Mouse (Mus musculus) common myeloid progenitor, adult 5-6 weeks (primary cell): Measurements from ENCODE around the gene Gjd2. TPM values are rescaled to one million over a fixed set of nuclear protein-coding genes. Genes with fewer than 3 reads are reported as not detected.

Experiments
- ATAC-seq: replicated peaks from 2 replicates; pipeline ENCODE4 v1.8.0; 2016; ENCODE audit warnings: low read depth, mild to moderate bottlenecking, moderate TSS enrichment, inconsistent platforms; ENCODE audit not compliant: poor library complexity, severe bottlenecking
- total RNA-seq: library from RNA; stranded (forward); fragments of 200-1000, 187-1606 nt; gene quantifications from 2 replicates; pipeline ENCODE4 v1.2.3, GENCODE M21; 2017

The Gjd2 gene
- total RNA-seq = not detected in 2 replicates

DNA sequence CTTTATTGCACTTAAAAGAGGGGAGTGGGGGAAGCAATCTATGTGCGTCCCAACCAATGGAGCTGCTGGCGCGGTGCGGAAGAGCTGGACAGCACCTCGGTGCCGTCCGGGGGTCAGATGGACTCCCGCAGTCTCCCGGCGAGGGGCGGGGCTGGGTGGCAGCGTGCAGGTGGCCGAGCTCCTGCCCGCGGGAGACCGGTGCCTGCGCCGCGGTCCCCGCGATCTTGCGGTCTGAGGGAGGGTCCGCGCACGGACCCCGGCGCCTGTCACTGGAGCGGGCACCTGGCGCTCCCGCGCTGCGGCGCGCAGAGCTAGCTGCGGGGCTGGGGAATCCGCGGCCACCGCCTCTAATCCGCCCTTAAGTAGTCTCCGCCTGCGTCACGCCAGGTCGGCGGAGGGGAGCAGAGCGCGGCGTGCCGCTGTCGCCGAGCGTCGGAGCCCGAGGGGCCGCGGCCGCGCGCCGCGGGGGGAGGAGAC lies at the start of gene Gjd2:
Gene Gjd2, minus strand, starts transcription at position 325 of the 477 bp plus-strand sequence.
- ATAC-seq = 0 out of 2 replicates have a peak, but pooled peaks have one; percentile 22

DNA sequence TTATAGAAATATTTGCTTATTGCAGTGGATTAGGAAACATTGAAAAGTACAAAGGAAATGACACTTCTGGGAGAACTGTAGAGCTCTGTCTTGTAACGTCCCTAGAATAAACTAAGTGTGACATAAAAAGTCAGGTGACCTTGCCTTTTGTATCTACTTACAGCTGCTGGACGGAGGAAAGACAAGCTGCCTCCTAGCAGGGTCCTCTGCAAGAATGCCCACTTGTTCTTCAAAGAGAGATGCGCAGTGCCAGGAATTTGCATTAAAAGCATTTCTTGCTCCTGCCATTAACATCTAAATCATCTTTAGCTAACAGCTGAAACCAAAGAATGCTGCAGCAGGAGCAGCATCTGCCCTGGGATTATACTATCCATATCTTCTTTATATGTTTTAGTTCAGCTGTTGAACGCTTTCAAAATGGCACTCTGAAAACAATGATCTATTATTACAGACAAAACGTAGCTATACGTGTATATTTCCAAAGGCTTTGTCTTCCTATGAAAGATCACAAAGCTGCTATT lies 46.7 kb upstream of the Gjd2 start:
- no peak for ATAC-seq

DNA sequence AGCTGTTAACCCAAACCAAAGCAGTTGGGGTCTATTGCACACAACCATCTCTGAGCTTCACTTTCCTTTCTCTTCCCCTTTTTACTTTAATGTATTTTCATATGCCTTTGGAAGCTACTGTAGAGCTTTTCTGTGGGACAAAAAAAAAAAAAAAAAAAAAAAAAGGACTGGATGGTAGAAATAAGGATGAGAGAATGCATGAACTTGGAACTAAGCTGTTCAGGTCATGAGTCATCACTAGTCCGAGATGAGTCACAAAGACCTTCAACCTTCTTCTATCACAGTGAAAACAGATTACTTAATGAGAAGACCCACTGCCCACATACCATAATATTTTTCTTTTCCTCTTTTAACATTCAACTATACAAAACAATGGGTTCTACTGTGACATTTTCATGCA lies 46.2 kb upstream of the Gjd2 start:
- ATAC-seq = no peak

DNA sequence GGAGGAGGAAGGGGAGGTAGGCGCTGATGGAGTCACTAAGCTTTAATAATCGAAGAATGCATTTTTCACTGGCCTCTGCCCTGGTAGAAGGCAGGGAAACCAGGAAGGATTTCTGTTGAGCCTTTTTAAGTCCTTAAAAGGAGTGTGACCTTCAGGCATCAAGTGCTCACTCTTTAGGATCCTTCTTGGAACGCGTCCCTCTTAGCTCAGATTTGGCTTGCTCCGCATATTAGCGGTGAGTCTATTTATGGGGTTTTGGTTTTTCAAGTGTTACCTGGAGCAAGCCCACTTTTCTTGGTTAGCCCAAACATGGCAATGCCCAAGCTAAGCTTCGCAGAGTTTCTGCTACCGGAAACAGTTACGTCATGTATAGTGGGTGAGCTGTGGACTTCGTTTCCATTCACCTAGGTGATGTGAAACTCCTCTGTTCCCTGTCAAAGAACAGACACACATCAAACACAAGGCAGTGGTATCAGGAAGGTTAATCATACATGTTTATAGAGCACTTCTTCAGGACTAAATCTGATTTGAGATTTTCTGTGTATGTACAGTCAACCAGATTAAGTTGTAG lies 44.9 kb upstream of the Gjd2 start:
- no peak for ATAC-seq

DNA sequence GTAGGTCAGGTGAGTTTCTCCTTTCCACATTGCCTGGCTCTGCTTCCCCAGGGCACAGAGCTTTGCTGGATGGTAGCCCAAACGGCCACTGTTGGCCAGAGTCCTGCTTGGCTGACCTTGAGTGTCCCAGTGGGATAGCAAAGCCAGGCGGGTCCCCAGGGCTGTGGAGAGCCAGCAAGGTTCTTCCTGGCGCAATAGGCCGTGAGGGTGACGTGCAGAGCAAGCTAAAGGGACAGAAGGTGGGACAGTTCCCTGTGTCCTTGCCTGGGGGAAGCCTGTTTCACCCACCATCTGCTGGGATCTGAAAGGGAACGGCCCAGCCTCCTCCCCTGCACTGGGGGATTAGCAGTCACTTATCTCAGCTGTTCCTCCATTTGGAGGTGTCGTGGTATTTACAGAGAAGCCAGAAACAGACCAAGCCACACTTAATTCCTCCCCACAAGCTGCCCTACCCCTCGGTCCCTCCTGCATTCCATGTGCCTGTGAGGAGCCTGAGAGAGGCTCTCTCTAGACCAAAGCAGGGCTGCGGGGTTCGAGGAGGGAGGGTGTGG lies 44.0 kb upstream of the Gjd2 start:
- ATAC-seq = no peak

DNA sequence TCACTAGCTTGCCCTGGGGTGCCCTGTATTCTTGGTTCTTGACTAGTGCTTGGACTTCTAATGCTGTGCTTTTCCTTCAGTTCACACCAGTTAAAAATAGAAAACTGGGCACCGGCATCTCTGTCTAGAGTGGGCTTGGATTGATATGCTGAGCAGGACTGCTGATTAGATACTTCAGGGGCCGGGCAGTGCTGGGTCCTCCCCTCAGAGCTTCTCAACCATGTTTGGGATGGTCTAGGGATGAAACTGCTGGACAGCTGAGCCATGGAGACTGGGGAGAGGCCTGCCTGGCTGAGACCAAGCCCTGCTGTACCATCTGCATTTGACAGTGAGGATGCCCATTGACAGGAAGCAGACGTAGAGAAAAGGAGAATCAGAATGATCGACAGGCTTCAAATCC lies 40.7 kb upstream of the Gjd2 start:
- ATAC-seq = no peak

DNA sequence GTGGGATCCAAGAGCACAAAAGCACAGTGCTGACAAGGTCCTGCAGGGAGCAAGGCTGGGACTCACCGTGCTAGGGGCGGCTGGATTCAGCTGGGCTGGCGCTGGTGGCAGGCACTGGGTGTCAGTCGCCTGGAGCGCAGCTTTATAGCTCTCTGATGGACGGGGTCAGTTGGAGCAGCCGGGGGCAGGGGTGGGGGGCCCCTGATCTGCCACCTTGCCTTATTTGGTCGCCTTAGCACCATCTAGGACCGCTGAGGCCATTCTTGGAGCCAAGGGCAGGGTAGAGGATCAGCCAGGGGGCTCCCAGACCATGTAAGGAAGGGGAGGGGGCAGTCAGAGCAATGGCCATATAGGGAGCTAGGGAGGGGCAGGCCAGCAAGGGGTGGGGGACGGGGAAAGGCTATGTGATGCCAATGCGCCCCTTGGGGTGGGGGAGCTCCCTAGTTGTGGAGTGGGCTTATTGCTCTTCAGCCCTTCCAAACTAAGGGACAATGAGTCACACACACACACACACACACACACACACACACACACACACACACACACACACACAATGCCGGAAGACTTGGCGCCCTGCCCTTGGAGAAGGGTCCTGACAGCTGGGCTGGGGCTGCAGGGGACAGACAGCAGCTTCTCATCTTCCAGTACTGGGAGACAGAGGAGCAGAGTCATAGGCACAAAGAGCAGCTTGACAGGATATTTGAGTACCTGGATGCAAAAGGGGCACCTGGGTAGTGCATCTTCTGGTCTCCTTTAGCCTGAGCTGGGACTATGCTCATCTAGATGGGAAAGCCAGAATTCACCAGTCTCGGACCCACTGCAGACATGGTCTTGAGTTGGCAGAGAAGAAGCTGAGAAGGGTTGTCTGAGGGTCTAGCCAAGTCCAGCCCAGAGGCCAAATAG lies 39.5 kb upstream of the Gjd2 start, which contains the start of gene Actc1:
Gene Actc1, minus strand, starts transcription at position 853 of the 903 bp plus-strand sequence.
- no peak for ATAC-seq

DNA sequence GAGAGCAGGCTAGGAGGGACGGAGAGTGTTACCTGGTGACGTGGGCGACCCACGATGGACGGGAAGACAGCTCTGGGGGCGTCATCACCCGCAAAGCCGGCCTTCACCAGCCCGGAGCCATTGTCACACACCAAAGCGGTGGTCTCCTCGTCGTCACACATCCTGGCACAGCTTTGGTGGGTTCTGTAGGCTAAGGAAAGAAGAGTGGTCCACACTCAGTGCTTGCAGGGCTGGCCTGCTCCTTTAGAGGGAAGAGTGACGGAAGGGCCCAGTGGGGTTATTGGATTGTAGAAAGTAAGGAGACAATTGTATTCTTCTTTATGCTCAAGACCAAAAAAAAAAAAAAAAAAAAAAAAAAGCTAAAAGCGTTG lies 38.4 kb upstream of the Gjd2 start:
- no peak for ATAC-seq

DNA sequence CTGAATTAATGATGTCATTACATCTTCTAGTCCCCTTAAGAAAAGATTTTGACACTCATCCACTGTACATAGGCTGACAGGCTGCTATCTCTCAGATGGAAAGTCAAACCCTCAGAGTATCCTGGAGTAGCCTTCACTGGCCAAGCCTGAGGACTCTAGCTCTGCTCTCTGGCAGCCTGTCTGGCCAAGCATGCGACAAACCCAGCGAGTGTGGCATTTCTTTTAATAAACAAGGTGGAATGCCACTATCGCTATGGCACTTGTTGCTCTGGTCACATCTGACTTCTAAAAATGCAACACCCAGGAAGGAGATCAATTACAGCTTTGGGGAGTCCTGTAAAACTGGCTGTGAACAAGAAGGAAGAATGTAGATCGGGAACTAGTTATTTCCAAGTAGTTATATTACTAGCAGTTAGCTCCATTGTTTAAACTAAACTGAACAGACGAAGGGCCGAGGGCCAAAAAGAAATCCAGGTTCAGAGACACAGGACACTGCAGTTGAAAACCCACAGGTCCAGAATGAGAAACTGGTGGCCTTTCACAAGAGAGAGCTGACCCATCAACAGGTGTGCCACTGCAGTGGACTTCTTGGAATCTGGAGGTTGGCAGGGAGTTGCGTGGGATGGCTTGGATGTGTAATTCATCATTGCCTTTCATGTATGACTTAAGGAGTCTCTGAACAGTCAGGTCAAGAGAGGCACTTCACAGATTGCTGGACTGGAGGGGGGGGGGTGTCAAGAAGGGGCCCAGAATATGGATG lies 37.9 kb upstream of the Gjd2 start:
- ATAC-seq = no peak

DNA sequence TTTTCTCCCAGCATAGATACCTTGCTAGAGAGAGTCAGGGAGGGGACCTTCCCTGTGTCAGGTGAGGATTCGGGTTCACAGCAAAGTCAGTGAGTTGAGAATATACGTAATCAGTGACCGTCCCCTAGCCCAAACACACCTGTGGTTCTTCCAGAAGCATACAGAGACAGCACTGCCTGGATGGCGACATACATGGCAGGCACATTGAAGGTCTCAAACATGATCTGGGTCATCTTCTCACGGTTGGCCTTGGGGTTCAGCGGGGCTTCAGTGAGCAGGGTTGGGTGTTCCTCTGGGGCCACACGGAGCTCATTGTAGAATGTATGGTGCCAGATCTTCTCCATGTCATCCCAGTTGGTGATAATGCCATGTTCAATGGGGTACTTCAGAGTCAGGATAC lies 36.7 kb upstream of the Gjd2 start:
- no peak for ATAC-seq

DNA sequence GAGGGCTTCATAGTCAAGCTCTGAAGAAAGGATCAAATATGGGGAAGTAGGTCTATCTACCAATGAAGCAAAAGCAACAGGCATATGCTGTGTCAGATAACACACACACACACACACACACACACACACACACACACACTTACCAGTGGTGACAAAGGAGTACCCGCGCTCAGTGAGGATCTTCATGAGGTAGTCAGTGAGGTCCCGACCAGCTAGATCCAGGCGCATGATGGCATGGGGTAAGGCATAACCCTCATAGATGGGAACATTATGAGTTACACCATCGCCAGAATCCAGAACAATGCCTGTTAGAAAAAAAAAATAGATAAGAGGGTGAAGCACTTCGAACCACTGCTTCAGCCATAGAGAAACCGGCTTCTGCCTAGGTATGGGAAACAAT lies 36.0 kb upstream of the Gjd2 start:
- no peak for ATAC-seq

DNA sequence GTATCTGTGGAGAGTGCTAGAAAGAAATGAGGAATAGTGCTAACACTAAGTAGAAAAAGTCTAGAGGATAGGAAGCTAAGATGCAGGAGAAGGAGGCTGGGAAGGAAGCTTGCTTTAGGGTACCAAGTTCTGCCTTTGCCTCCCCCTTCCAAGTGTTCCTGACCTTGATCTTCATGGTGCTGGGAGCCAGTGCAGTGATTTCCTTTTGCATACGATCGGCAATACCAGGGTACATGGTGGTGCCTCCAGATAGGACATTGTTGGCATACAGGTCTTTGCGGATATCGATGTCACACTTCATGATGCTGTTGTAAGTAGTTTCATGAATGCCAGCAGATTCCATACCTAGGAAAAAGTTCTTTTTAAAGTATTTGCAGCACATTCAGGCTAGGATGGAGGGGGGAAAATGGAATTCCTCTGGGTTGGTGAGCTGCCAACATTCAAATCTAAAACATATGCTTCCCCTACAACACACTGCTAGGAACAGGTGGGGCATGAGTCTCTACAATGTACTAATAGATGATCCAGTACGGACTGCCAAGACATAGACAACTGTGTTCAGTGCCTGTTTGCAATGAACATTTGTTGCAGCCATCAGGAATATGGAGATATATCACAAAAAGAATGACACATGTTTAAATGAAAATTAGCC lies 34.7 kb upstream of the Gjd2 start:
- no peak for ATAC-seq

DNA sequence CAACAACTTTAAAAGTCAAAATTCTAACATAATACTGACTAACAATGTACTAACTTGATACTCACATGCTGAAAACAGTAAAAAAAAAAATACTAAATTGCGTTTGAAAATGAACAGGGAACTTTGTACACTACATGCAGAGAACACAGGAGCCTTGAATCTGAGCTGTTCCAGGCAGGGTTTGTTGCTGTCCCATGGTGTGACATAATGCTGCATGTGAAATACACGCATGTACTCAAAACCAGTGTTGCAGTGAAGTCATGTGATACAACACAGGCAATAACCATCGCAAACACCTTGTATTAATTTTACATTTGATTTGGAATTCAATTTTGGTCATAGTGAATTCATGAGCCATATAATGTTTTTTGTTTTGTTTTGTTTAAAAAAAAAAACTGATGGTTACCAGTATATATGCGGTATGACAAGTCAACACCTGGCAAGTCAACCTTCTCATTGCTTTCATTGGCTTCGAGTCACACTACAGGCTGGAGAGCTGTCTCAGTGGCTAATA lies 32.8 kb upstream of the Gjd2 start:
- ATAC-seq = no peak

DNA sequence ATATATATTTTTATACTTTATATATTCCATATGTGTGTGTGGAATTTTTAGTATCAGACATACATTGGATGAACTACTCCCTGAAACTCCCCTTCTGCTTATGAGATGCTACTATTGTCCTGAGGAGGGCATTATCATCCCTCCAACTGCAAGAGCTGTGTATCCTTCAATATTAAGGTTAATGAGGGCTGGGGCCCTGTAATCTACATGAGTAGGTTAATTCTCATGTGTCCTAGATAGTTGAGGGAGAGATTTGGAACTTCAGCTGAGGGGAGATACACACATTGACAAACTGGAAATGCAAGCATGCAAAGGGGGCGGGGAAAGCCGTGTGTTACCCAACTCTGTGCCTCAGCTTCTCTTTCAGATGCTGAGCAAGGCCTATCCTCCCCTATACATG lies 24.5 kb upstream of the Gjd2 start:
- ATAC-seq = no peak

DNA sequence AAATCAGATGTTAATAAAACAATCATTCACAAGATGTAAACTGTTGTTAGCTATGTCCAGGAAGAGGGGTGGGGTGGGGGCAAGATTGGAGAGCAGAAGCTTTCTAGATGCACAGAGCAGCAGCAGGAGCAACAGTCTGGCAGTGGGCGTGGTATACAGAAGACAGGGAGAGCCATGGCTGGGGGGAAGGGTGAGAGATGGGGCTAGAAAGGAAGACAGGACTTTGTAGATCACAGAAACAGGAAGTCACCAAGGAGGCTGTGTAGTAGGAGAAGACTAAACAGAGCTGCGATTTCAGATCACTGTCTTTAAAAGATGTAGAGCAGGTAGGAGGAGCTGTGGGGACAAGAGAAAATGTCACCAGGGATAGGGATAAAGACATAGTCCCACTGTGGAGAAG lies 18.8 kb upstream of the Gjd2 start:
- no peak for ATAC-seq

DNA sequence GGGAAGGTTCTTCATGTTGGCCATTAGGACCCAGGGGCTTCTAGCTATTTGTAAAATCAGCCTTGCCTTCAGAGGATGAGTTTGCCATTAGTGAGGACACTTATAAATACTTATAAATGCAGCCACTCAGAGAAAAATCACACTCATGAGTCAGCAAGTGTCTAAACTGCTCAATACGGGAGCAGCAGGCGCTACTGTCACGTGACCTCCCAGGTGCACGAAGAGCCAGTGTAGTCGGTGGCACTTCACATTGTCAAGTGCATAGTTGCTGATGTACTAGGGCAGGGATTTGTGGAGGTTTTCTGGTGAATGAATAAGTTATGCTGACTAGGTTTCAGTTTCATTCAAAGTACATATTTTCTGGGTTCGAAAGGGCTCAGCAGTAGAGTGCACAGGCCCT lies 10.0 kb upstream of the Gjd2 start:
- ATAC-seq = no peak

DNA sequence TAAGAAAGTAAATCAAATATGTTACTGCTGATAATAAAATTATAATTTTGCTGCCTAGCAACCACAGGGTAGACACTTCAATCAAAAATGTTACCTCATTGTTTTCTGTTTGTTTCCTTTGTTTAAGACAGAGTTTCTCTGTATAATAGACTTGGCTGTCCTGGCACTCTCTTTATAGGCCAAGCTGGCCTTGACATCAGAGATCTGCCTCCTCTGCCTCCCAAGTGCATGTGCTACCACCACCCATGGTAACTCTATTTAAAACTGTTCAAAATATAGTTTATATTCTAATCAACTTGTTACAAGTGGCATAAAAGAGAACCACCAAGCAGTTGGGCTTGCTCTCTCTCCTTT lies 6.8 kb upstream of the Gjd2 start:
- ATAC-seq = no peak

DNA sequence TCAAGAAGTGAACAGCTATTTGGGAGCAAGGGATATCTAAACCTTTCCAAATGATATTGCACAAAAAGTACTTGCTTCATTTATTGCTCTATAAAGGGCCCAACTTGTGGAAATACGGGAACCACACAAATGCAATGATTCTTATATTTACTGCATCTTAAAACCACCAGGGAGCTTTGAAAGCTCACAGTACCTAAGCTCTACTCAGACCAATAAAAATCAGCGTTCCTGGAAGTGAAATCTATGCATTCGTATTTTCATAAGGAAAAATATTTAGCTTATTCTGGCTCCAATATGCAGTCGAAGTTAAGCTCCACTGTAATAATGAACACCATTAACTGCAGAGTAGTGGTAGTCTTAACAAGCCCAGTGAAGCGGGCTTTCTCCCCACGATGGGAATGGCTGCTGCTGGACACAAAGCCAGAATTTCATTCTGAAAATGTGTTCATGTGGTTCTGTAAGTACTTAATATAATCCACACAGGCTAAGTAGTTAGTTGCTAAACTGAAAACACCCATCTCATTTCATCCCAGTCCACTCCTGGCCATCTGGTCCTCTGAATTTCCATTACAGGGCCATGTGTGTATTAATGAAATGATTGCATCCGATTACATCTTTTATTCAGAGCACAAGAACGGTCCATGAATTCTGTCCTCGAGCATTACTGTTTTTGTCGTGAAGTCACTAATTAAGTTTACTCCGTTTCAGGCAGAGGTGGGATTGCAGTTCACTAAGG lies 6.2 kb upstream of the Gjd2 start:
- ATAC-seq = no peak

DNA sequence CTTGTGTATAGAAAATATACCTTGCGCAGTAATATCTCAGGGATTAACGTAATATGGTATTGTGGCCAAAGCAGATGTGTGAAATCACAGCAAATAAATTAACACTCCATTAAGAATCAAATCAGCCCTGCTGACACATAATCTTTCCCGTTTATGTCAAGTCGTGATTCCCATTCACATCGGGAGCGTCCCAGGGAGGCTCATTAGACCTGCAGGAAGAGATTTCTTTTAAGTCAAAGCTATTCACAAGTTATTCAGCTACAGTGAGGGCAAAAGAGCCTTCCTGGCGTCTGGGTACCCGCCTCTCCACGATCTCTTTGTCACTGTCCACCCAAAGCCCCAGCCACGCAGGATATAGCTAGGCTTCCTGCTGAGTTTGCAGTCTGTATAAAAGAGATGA lies 4.7 kb upstream of the Gjd2 start:
- no peak for ATAC-seq
